In genomic region chr1:89457126-89458031, GRCm38 (mm10) we compare ENCODE assay signal across 8 mouse cellular contexts. TPM values are rescaled to one million over a fixed set of nuclear protein-coding genes. Genes with fewer than 3 reads are reported as not detected.
DNase-seq lines count a peak whose midpoint lies in the region; ATAC-seq and TF ChIP-seq lines count a peak whose summit lies in the region.

No protein-coding gene starts in this region.

- no peak overlapping the region for H3K4me3 ChIP-seq in liver, embryonic 15.5 days (replicated peaks)
- H3K4me3 ChIP-seq in liver, postnatal 0 days (ENCODE audit: low read depth, low read length): no peak overlapping the region
- peak overlapping the region; percentile 84; the same call in 1 of the 2 replicates for H3K4me3 ChIP-seq in embryonic facial prominence, embryonic 14.5 days (ENCODE audit: low read depth, low read length)
- H3K4me3 ChIP-seq in kidney, embryonic 15.5 days (replicated peaks): peak overlapping the region; percentile 88
- peak overlapping the region; percentile 25 for H3K4me3 ChIP-seq in olfactory bulb, adult 2 months (ENCODE audit: insufficient read depth, low read depth, low read length)

- no peaks in the 10 kb centered on the region for H3K36me3 ChIP-seq in liver, embryonic 15.5 days (replicated peaks)
- H3K36me3 ChIP-seq in liver, postnatal 0 days (replicated peaks; ENCODE audit: insufficient read depth, low read length): no peaks in the 10 kb centered on the region
- H3K36me3 ChIP-seq in embryonic facial prominence, embryonic 14.5 days (ENCODE audit: control insufficient read depth, insufficient read depth, low read length): 0 out of 2 replicates have a peak, but pooled peaks cover 5% of the 10 kb centered on the region
- peaks cover 5% of the 10 kb centered on the region; the same call in 1 of the 2 replicates for H3K36me3 ChIP-seq in kidney, embryonic 15.5 days

- DNase-seq in liver, postnatal 0 days: no peak
- DNase-seq in embryonic facial prominence, embryonic 14.5 days (ENCODE audit: low spot score): peak; percentile 70
- DNase-seq in thymus, postnatal 0 days (ENCODE audit: low spot score): no peak
- DNase-seq in right cerebral cortex, adult 18-20 months: no peak
- no peak for DNase-seq in gastrocnemius, postnatal 10 days

- no peak for TF ChIP-seq CTCF in liver, postnatal 0 days (IDR thresholded peaks at IDR 0.05; ENCODE audit: low read depth)
- no peak for TF ChIP-seq CTCF in olfactory bulb, adult 2 months (IDR thresholded peaks at IDR 0.05; ENCODE audit: insufficient read depth, low read depth, low read length)

- peaks cover 48% of the 10 kb centered on the region for H3K27me3 ChIP-seq in liver, embryonic 15.5 days
- peaks cover 10% of the 10 kb centered on the region; the same call in 1 of the 2 replicates for H3K27me3 ChIP-seq in liver, postnatal 0 days (ENCODE audit: insufficient read depth, low read length)
- no peaks in the 10 kb centered on the region for H3K27me3 ChIP-seq in embryonic facial prominence, embryonic 14.5 days (replicated peaks; ENCODE audit: control insufficient read depth, insufficient read depth, low read length)
- no peaks in the 10 kb centered on the region for H3K27me3 ChIP-seq in kidney, embryonic 15.5 days

- WGBS in liver, embryonic 15.5 days (ENCODE audit: insufficient replicate concordance): 55% methylated on average over 17 of the region's 17 CpGs
- 68% methylated on average over 17 of the region's 17 CpGs for WGBS in liver, postnatal 0 days (ENCODE audit: insufficient replicate concordance)
- WGBS in embryonic facial prominence, embryonic 14.5 days: 47% methylated on average over 17 of the region's 17 CpGs
- WGBS in kidney, embryonic 15.5 days: 63% methylated on average over 17 of the region's 17 CpGs
- 54% methylated on average over 17 of the region's 17 CpGs for WGBS in olfactory bulb, adult 2 months

- TF ChIP-seq EP300 in liver, postnatal 0 days (IDR thresholded peaks at IDR 0.05; ENCODE audit: low read depth): no peak

- no peak for TF ChIP-seq POLR2A in olfactory bulb, adult 2 months (IDR thresholded peaks at IDR 0.05; ENCODE audit: insufficient read depth, low read depth, low read length)

- no peaks in the 10 kb centered on the region for H3K9me3 ChIP-seq in liver, embryonic 15.5 days (replicated peaks)
- no peaks in the 10 kb centered on the region for H3K9me3 ChIP-seq in liver, postnatal 0 days (ENCODE audit: low read length)
- H3K9me3 ChIP-seq in embryonic facial prominence, embryonic 14.5 days (ENCODE audit: control insufficient read depth, low read length): peaks cover 12% of the 10 kb centered on the region; the same call in 1 of the 2 replicates
- H3K9me3 ChIP-seq in kidney, embryonic 15.5 days (replicated peaks): 0 out of 2 replicates have a peak, but pooled peaks cover 7% of the 10 kb centered on the region

- ATAC-seq in liver, embryonic 15.5 days (ENCODE audit: insufficient read depth): no peak
- no peak for ATAC-seq in liver, postnatal 0 days
- no peak for ATAC-seq in embryonic facial prominence, embryonic 14.5 days (ENCODE audit: low read depth)
- ATAC-seq in kidney, embryonic 15.5 days (replicated peaks; ENCODE audit: low FRiP score): no peak

- H3K4me2 ChIP-seq in liver, embryonic 15.5 days: 0 out of 2 replicates have a peak overlapping the region, but pooled peaks have one; percentile 78
- no peak overlapping the region for H3K4me2 ChIP-seq in liver, postnatal 0 days (ENCODE audit: low read depth, low read length)
- H3K4me2 ChIP-seq in embryonic facial prominence, embryonic 14.5 days (ENCODE audit: low read depth, low read length): peak overlapping the region; percentile 92
- peak overlapping the region; percentile 96 for H3K4me2 ChIP-seq in kidney, embryonic 15.5 days

- H3K27ac ChIP-seq in liver, embryonic 15.5 days (replicated peaks): no peak overlapping the region
- no peak overlapping the region for H3K27ac ChIP-seq in liver, postnatal 0 days (ENCODE audit: low read depth)
- no peak overlapping the region for H3K27ac ChIP-seq in embryonic facial prominence, embryonic 14.5 days (replicated peaks; ENCODE audit: low read depth, low read length)
- H3K27ac ChIP-seq in kidney, embryonic 15.5 days: no peak overlapping the region
- no peak overlapping the region for H3K27ac ChIP-seq in olfactory bulb, adult 2 months (ENCODE audit: insufficient read depth, low read depth, low read length)

- no peak overlapping the region for H3K9ac ChIP-seq in liver, embryonic 15.5 days
- H3K9ac ChIP-seq in liver, postnatal 0 days (replicated peaks): no peak overlapping the region
- no peak overlapping the region for H3K9ac ChIP-seq in embryonic facial prominence, embryonic 14.5 days (ENCODE audit: low read depth, low read length)
- H3K9ac ChIP-seq in kidney, embryonic 15.5 days: no peak overlapping the region

- H3K4me1 ChIP-seq in liver, embryonic 15.5 days (replicated peaks): peaks cover 19% of the 10 kb centered on the region
- H3K4me1 ChIP-seq in liver, postnatal 0 days (ENCODE audit: insufficient read depth): peaks cover 14% of the 10 kb centered on the region
- peaks cover 21% of the 10 kb centered on the region for H3K4me1 ChIP-seq in embryonic facial prominence, embryonic 14.5 days (ENCODE audit: control insufficient read depth, insufficient read depth, low read length)
- peaks cover 33% of the 10 kb centered on the region for H3K4me1 ChIP-seq in kidney, embryonic 15.5 days
- peaks cover 37% of the 10 kb centered on the region for H3K4me1 ChIP-seq in olfactory bulb, adult 2 months (ENCODE audit: control insufficient read depth, insufficient read depth, low read length)

RNA-seq across cellular contexts. Expression of gene Agap1, which starts 2.8 kb away (rescaled TPM):
- polyA plus RNA-seq in liver, embryonic 15.5 days (2015; fragmentation: Nextera tagmentation; extraction: Ambion mirVana): 1.3 and 1.9 TPM in 2 replicates
- 1.0 and 1.3 TPM in 2 replicates for polyA plus RNA-seq in liver, postnatal 0 days (2015; fragmentation: Nextera tagmentation; extraction: Ambion mirVana)
- 19.9 and 20.2 TPM in 2 replicates for polyA plus RNA-seq in embryonic facial prominence, embryonic 14.5 days (2014; fragmentation: Nextera tagmentation; extraction: Ambion mirVana)
- polyA plus RNA-seq in kidney, embryonic 15.5 days (2015; fragmentation: Nextera tagmentation; extraction: Ambion mirVana): 10.8 and 11.3 TPM in 2 replicates
- 30.0 TPM in 1 of 2 replicates, not detected in the other for polyA plus RNA-seq in olfactory bulb, adult 2 months (2012; ENCODE audit: insufficient read depth, insufficient read length, low replicate concordance, missing spikeins)
- 1.3 and 1.6 TPM in 2 replicates for polyA plus RNA-seq in thymus, postnatal 0 days (2015; fragmentation: Nextera tagmentation; extraction: Ambion mirVana)
- total RNA-seq in gastrocnemius, postnatal 10 days (2021): 10 to 100 TPM; 49.5 to 59.1 TPM

Comparison
In these comparisons a context has a peak if more than half of its experiments do, and no peak if none do; other contexts are left out.
1. H3K4me3 ChIP-seq: peak in embryonic facial prominence, embryonic 14.5 days (single experiment), kidney, embryonic 15.5 days (single experiment) and olfactory bulb, adult 2 months (single experiment); none in liver, embryonic 15.5 days (single experiment) and liver, postnatal 0 days (single experiment).